Mouse (Mus musculus): Measurements from ENCODE around the gene Gm37240. TPM values are rescaled to one million over a fixed set of nuclear protein-coding genes. Genes with fewer than 3 reads are reported as not detected.

Gene Gm37240
- polyA plus RNA-seq, 1 experiment = not detected

DNA sequence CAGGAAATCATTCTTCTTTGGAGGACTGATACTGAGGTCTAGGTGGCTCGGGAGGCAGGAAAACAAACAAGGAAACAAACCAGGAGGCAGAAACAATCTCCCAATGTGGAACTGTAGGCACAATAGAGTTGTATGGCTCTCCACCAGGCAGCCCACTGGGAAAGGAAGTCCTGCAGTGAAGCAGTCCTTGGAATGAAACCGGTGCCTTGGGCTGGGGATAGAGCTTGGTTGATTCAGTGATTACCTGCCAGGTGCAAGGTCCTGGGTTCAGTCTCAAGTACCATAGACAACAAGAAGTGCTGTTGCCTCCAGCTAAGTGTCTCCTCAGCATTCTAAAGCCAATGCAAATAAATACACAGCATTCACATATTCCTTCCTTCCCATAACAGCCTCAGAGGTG lies 778.1 kb downstream of the Gm37240 start:
- Histone ChIP-seq H3K4me3 (ENCODE audit: insufficient read depth, low read depth, low read length) (no peak overlapping the region), H3K27ac (replicated peaks; ENCODE audit: low read depth, low read length) (no peak overlapping the region), H3K4me1 (ENCODE audit: control insufficient read depth, insufficient read depth, insufficient read length, low read length) (no peaks in the 10 kb centered on the region)

DNA sequence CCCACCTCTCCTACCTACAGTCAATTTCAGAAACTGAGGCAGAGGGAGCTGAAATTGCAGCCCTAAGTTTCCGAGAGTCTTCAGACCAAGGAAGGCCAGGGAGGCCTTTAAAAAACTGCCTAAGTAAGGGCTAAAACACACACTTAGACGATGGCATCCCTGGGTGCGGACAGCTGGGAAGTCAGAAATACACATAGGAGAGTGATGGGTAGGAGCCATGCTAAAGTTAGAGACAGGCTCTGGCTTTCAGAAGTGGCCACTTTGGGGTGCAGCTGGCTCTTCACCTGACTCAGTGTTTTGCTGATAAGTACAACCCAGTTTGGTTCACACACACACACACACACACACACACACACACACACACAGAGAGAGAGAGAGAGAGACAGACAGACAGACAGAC lies 778.9 kb downstream of the Gm37240 start:
- Histone ChIP-seq H3K27ac (replicated peaks; ENCODE audit: low read depth, low read length) (no peak overlapping the region), H3K4me3 (ENCODE audit: insufficient read depth, low read depth, low read length) (no peak overlapping the region), H3K4me1 (ENCODE audit: control insufficient read depth, insufficient read depth, insufficient read length, low read length) (no peaks in the 10 kb centered on the region)

DNA sequence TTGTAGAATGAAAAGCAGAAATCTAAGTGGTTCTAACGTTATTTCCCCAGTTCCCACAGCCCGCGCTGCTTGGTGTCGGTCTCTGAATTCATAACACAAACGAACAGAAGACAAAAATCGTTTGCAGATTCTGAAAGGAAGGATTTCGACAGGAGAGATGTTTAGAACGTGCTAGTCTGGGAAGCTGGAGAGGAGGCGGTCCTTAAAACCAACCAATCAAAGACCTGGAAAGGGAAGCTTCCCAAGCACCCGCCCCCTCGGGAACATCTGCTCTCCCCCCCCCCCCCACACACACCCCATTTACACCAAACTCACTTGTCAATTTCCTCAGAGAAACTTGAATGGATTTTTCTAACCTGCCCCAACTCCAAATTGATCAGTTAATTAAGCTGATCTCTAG lies 780.4 kb downstream of the Gm37240 start:
- Histone ChIP-seq H3K4me1 (ENCODE audit: control insufficient read depth, insufficient read depth, insufficient read length, low read length) (no peaks in the 10 kb centered on the region), H3K4me3 (ENCODE audit: insufficient read depth, low read depth, low read length) (no peak overlapping the region), H3K27ac (replicated peaks; ENCODE audit: low read depth, low read length) (no peak overlapping the region)

DNA sequence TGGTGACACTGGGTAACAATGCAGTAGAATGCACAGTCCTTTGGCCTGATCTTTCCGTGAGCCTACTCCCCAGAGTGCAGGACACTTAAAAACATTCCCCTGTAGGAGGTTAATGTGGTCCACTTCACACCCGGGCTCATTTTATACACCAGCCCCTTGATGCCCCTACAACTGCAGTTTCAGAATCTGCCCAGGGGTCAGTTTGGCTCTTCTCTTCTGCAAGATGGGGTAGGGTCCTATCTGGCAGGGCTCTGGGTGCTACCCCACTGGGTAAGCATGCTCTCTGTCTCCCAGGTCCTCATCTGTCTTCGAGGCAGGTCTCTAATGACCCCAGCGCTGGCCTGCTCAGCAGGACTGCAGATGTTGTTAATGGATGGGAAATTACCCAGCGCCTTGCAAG lies 783.0 kb downstream of the Gm37240 start:
- no peak overlapping the region for H3K27ac ChIP-seq (replicated peaks; ENCODE audit: low read depth, low read length)
- no peaks in the 10 kb centered on the region for H3K4me1 ChIP-seq (ENCODE audit: control insufficient read depth, insufficient read depth, insufficient read length, low read length)
- H3K4me3 ChIP-seq (ENCODE audit: insufficient read depth, low read depth, low read length) = no peak overlapping the region

DNA sequence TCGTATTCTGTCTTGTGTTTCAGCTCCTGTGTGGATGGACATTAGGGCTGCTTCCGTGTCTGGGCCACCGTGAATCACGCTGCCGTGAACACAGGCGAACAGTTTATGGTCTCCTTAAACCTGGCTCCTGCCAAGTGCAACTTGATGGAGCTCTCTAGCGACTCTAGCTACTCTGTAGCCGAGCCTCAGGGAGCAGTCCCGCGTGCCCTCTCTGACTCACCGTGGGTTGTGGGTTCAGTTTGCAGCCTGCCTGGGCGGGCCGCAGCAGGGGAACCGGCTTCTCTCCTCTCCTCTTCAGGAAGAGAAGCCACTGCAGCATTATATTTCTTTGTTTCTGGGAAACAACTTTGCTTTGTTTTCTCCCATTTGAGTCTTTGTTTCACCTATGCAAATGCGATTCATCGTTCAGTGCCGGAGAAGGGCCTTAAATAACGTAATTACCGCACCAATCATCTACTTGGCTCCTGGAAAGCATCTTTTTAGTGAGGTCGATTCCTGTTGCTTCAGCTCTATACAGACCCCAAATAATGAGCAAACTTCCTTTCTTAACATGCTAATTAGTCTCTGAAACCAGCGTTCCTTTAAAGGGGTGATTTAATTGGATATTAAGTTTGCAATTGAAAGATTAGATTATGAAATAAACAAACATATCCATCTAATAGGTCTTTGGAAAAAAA lies 806.3 kb downstream of the Gm37240 start:
- H3K27ac ChIP-seq (replicated peaks; ENCODE audit: low read depth, low read length) = no peak overlapping the region
- no peaks in the 10 kb centered on the region for H3K4me1 ChIP-seq (ENCODE audit: control insufficient read depth, insufficient read depth, insufficient read length, low read length)
- no peak overlapping the region for H3K4me3 ChIP-seq (ENCODE audit: insufficient read depth, low read depth, low read length)

DNA sequence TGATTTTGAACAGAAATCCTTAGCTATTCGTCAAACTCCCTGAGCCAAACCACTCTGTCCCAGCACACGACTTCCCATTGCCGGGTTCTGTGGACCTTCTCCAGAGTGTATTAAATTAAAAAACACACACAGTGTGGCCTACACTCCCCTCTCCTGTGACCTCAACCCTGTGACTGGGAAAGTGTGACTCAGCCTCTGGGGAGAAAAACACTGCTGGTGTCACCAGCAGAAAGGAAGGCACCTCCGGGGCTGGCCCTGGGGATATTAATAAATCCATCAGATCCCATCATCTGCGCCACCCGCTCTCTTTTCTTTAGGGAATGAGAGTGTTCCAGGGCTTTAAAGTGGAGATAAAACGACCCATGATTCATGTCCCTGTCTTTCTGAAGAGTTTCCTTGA lies 823.2 kb downstream of the Gm37240 start:
- no peaks in the 10 kb centered on the region for H3K4me1 ChIP-seq (ENCODE audit: control insufficient read depth, insufficient read depth, insufficient read length, low read length)
- no peak overlapping the region for H3K27ac ChIP-seq (replicated peaks; ENCODE audit: low read depth, low read length)
- no peak overlapping the region for H3K4me3 ChIP-seq (ENCODE audit: insufficient read depth, low read depth, low read length)

DNA sequence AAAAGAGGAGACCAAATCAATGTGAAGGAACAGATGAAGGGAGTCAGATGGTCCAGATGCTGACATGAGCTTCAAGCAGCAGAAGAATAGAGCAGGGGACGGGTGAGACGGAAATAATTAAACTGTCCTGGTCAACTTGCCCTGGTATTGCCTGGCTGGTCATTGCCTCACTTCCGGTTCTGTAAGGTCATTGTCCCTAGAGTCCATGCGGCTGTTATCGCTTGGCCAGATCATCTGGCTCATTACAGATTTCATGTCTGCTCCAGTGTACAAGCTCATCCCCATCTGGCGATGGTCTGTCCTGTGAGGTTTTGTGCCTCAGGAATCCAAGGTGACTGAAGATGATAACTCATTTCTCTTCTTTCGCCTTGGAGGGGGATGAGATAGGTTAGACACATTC lies 827.2 kb downstream of the Gm37240 start:
- no peaks in the 10 kb centered on the region for H3K4me1 ChIP-seq (ENCODE audit: control insufficient read depth, insufficient read depth, insufficient read length, low read length)
- H3K27ac ChIP-seq (replicated peaks; ENCODE audit: low read depth, low read length) = no peak overlapping the region
- no peak overlapping the region for H3K4me3 ChIP-seq (ENCODE audit: insufficient read depth, low read depth, low read length)

DNA sequence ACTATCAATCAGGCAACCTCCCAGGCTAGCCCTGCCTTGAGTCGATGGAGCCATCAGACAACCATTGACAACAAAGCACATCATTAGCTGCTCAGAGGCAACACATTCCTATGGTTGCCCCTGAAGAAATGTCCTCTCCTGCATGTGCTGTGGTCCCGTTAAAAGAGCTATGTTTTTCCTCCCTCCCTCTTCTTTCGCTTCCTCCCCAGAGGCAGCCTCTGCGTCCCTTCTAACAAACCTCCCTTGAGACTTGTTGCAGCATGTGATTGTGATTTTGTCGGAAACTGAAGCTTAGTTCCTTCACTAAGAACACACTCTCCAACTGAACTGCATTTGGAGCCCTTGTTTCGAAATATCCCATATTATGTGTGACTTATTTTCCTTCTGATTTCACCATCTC lies 830.1 kb downstream of the Gm37240 start:
- Histone ChIP-seq H3K4me1 (ENCODE audit: control insufficient read depth, insufficient read depth, insufficient read length, low read length) (no peaks in the 10 kb centered on the region), H3K27ac (replicated peaks; ENCODE audit: low read depth, low read length) (no peak overlapping the region), H3K4me3 (ENCODE audit: insufficient read depth, low read depth, low read length) (no peak overlapping the region)

DNA sequence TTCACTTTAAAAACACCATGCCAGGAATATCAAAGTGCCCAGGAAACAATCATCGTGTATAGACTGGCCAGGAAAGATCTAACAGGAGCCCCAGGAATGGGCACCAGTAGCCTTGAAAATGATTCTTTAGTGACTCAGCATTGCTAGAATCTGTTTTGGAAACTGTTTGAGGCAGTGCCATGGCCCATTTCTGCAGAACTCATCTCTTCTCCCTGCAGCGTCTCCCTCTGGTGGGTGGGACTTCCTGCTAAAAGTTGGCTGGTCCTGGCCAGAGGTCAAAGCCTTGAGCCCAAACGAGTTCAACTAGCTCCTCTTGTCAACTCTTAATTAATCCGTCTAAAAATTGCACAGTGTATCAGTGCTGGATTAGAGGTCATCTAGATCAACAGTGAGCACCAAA lies 833.8 kb downstream of the Gm37240 start:
- Histone ChIP-seq H3K4me1 (ENCODE audit: control insufficient read depth, insufficient read depth, insufficient read length, low read length) (no peaks in the 10 kb centered on the region), H3K4me3 (ENCODE audit: insufficient read depth, low read depth, low read length) (no peak overlapping the region), H3K27ac (replicated peaks; ENCODE audit: low read depth, low read length) (no peak overlapping the region)

DNA sequence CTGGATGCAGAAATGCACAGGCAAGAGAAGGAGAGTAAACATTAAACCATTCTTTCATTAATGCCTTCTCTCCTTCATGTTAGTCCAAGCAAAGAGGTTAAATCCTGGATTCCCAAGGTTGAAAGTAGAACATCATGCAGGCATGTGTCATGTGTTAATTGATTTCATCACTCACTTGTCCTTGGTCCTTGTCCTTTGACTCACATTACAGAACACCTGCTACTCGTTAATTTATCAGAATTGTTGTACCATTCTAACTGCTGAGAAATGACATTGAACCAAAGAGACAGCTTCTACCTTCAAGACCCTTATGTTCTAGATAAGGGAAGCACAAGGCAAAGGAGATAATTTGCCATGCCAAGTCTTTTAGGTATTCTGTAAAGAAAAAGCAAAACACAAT lies 835.1 kb downstream of the Gm37240 start:
- no peak overlapping the region for H3K27ac ChIP-seq (replicated peaks; ENCODE audit: low read depth, low read length)

DNA sequence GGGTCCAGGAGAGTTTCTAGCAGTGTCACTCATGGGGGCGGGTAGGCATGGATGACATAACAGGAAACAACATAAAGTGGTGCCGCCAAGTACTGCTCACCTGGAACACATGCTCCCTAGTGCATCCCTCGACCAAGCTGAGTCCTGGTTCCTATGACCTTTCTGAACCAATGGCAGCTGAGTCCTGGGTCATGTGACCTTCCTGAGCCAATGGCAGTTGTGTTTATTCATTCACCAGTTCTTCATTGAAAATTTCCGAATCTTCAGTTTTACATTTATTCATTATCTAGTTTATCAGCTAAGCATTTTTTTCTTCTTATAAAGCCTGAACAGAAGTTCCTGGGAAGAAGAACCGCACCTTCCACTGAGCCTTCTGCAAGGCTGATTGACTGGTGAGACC lies 838.7 kb downstream of the Gm37240 start:
- no peaks in the 10 kb centered on the region for H3K4me1 ChIP-seq (ENCODE audit: control insufficient read depth, insufficient read depth, insufficient read length, low read length)
- no peak overlapping the region for H3K27ac ChIP-seq (replicated peaks; ENCODE audit: low read depth, low read length)
- H3K4me3 ChIP-seq (ENCODE audit: insufficient read depth, low read depth, low read length) = no peak overlapping the region

More for the DNA sequence above, 835.1 kb downstream of the Gm37240 start:
- H3K4me3 ChIP-seq (ENCODE audit: insufficient read depth, low read depth, low read length) = no peak overlapping the region
- no peaks in the 10 kb centered on the region for H3K4me1 ChIP-seq (ENCODE audit: control insufficient read depth, insufficient read depth, insufficient read length, low read length)

DNA sequence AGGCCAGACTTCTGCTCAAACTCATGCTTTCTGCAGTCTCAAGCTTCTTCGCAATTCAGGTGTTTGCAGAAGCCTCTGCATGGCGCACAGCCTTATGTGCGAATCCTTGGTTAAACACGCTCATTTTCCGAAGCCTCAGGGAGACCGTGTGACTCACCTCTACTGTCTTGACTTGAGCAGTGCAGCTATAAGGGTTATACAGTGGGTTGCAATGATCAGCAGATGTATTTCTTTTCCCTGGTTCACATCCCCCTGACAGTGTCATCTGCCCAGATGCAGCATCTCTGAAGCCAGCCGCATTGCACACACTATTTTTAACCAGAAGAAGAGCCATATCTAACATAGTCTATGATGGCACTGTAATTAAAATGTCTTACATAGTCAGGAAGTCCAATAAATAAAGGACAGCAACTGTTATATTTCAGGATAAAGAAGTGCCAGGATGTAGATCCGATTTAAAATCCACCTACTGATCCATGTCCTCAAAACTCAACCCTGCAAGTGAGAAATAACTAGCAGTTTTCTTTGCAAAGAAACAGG lies 843.6 kb downstream of the Gm37240 start:
- Histone ChIP-seq H3K4me3 (ENCODE audit: insufficient read depth, low read depth, low read length) (no peak overlapping the region), H3K4me1 (ENCODE audit: control insufficient read depth, insufficient read depth, insufficient read length, low read length) (no peaks in the 10 kb centered on the region), H3K27ac (replicated peaks; ENCODE audit: low read depth, low read length) (no peak overlapping the region)

DNA sequence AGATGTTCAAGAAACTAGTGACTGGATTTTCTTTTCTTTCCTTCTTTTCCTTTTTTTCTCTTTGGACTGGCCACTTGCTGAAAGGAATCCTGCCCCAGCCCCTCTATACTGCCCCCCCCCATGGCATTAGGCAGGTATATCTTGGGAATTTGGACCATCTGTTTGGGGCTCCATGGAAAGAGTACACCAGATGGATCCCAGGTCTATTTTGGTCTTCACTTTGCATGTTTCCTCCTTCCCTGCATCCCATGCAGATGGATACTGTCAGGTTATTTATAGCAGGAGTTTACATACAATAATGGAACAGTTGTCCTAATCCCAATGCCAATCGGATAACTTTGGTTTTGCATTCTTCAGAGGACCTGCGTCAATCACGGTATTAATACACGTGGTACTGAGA lies 845.2 kb downstream of the Gm37240 start:
- Histone ChIP-seq H3K4me1 (ENCODE audit: control insufficient read depth, insufficient read depth, insufficient read length, low read length) (no peaks in the 10 kb centered on the region), H3K27ac (replicated peaks; ENCODE audit: low read depth, low read length) (no peak overlapping the region), H3K4me3 (ENCODE audit: insufficient read depth, low read depth, low read length) (no peak overlapping the region)

DNA sequence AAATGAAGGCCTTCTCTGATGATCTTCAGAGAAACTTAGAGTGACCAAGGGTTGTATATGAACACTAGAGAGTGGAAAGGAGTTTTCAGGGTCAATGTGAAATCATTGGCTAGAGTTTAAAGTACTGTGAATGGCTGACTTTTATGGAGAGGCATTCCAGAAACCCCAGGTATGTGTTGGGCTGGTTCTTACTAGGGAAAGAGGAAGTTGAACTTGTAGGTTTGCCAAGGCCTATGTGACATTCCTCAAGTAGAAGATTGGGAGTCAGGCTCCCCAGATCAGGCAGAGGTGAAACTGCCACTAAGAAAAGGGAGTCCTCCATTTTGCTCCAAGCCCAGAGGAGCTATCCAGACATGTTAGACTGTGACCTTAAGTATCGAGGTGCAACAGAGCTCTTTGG lies 858.2 kb downstream of the Gm37240 start:
- H3K4me3 ChIP-seq (ENCODE audit: insufficient read depth, low read depth, low read length) = no peak overlapping the region
- no peak overlapping the region for H3K27ac ChIP-seq (replicated peaks; ENCODE audit: low read depth, low read length)
- H3K4me1 ChIP-seq (ENCODE audit: control insufficient read depth, insufficient read depth, insufficient read length, low read length) = no peaks in the 10 kb centered on the region

DNA sequence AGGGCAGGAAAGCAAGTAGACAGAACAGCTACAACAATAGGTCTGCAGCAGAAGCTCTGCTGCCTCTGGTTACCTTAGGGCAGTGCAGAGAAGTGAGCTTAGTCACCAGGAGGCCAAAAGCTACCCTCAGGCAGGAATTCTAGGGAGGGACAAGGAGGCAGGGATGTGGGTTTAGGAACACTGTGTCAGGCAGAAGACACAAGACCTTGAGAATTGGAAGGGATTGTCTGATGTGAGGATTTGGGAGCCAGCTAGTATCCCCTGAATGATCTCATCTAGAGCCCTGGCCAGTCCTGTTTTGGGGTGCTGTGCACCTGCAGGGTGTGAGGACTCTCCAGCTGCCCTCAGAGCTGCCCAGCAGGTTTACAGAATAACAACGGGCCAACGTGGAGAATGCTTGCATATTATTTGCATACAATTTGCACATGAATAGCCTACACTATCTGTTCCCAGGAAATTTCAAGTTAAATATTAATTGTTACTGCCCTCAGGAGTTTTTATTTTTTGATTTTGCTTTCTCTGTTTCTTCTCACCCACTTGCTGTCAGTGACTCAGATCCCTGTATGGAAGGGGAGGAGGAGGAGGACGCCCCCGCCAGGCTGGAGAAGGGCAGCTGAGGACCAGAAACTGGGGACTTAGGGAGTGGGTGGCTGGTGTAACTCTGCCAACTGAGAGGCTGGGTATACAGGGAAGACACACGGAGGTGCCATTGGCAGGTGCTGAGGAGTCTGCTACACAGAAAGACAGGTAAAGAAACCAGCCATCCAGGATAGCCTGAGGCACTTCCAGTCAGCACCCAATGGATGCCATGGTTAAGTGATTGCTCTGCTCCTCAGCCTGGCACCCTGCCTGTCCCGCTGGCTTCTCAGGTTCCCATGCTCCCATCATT lies 862.3 kb downstream of the Gm37240 start:
- no peak overlapping the region for H3K4me3 ChIP-seq (ENCODE audit: insufficient read depth, low read depth, low read length)
- no peak overlapping the region for H3K27ac ChIP-seq (replicated peaks; ENCODE audit: low read depth, low read length)

DNA sequence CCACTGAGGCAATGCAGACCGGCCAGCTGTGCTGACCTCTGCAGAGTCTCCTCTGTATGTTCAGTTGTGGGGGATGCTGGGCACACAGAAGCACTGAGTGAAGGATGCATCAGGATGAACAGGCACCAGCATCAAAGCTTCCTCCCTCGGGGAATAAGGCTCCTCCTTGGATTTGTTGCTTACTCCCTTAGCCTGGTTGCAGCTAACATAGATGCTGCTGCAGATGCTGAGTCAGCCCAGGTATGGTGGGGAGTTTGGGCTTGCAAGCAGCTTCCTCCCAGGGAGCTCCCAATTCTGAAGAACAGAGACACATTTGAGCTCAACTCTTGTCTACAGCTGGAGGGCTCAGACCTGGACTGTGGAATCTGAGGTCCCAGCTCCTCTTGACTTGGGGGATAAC lies 863.1 kb downstream of the Gm37240 start:
- Histone ChIP-seq H3K4me3 (ENCODE audit: insufficient read depth, low read depth, low read length) (no peak overlapping the region), H3K4me1 (ENCODE audit: control insufficient read depth, insufficient read depth, insufficient read length, low read length) (no peaks in the 10 kb centered on the region), H3K27ac (replicated peaks; ENCODE audit: low read depth, low read length) (no peak overlapping the region)

More for the DNA sequence above, 862.3 kb downstream of the Gm37240 start:
- no peaks in the 10 kb centered on the region for H3K4me1 ChIP-seq (ENCODE audit: control insufficient read depth, insufficient read depth, insufficient read length, low read length)
